In genomic region chr6:100195870-100196409, GRCm38 (mm10) we compare ENCODE assay signal across 8 mouse cellular contexts.
DNase-seq lines count a peak whose midpoint lies in the region; ATAC-seq lines count a peak whose summit lies in the region.

No protein-coding gene starts in this region.

- H3K9me3 ChIP-seq in kidney, embryonic 15.5 days (replicated peaks): no peaks in the 10 kb centered on the region
- no peaks in the 10 kb centered on the region for H3K9me3 ChIP-seq in lung, embryonic 16.5 days (ENCODE audit: control insufficient read depth, low read length)
- H3K9me3 ChIP-seq in stomach, embryonic 15.5 days: no peaks in the 10 kb centered on the region

- H3K27me3 ChIP-seq in kidney, embryonic 15.5 days: peaks cover 16% of the 10 kb centered on the region
- H3K27me3 ChIP-seq in lung, embryonic 16.5 days (ENCODE audit: control insufficient read depth, insufficient read depth, low read depth, low read length): no peaks in the 10 kb centered on the region
- no peaks in the 10 kb centered on the region for H3K27me3 ChIP-seq in stomach, embryonic 15.5 days (replicated peaks)

- no peak overlapping the region for H3K4me3 ChIP-seq in kidney, embryonic 15.5 days (replicated peaks)
- no peak overlapping the region for H3K4me3 ChIP-seq in lung, embryonic 16.5 days (ENCODE audit: low read length)
- H3K4me3 ChIP-seq in stomach, embryonic 15.5 days (replicated peaks): no peak overlapping the region

- WGBS in kidney, embryonic 15.5 days: 10% methylated on average over 7 of the region's 7 CpGs
- 10% methylated on average over 7 of the region's 7 CpGs for WGBS in lung, embryonic 16.5 days
- WGBS in stomach, embryonic 15.5 days: 24% methylated on average over 7 of the region's 7 CpGs

- H3K4me2 ChIP-seq in kidney, embryonic 15.5 days: no peak overlapping the region
- H3K4me2 ChIP-seq in lung, embryonic 16.5 days (ENCODE audit: low read depth, low read length): peak overlapping the region; percentile 21
- no peak overlapping the region for H3K4me2 ChIP-seq in stomach, embryonic 15.5 days

- DNase-seq in urinary bladder, postnatal 14 days (ENCODE audit: low spot score): peak; percentile 37
- DNase-seq in urinary bladder, postnatal 25 days (ENCODE audit: low spot score): no peak
- DNase-seq in heart, adult 9 months (ENCODE audit: low spot score in 2 of 2): peak; percentile 58 to 74
- DNase-seq in right cerebral cortex, postnatal 10 days (ENCODE audit: low spot score in 2 of 2): no peak
- no peak for DNase-seq in layer of hippocampus, adult 8-10 months (ENCODE audit: low spot score in 2 of 2)

- ATAC-seq in kidney, embryonic 15.5 days (replicated peaks; ENCODE audit: low FRiP score): peak; percentile 75
- peak; percentile 90 for ATAC-seq in lung, embryonic 16.5 days (ENCODE audit: low read depth)
- ATAC-seq in stomach, embryonic 15.5 days (ENCODE audit: insufficient read depth, low FRiP score, low read depth): peak; percentile 76

- no peak overlapping the region; the same call in 1 of the 2 replicates for H3K9ac ChIP-seq in kidney, embryonic 15.5 days
- H3K9ac ChIP-seq in lung, embryonic 16.5 days (ENCODE audit: low read length): no peak overlapping the region
- no peak overlapping the region for H3K9ac ChIP-seq in stomach, embryonic 15.5 days

- peak overlapping the region; percentile 74 for H3K27ac ChIP-seq in kidney, embryonic 15.5 days
- peak overlapping the region; percentile 95 for H3K27ac ChIP-seq in lung, embryonic 16.5 days (ENCODE audit: low read length)
- H3K27ac ChIP-seq in stomach, embryonic 15.5 days: peak overlapping the region; percentile 83

- H3K36me3 ChIP-seq in kidney, embryonic 15.5 days: no peaks in the 10 kb centered on the region
- no peaks in the 10 kb centered on the region for H3K36me3 ChIP-seq in lung, embryonic 16.5 days (ENCODE audit: control insufficient read depth, insufficient read depth, low read length)
- no peaks in the 10 kb centered on the region for H3K36me3 ChIP-seq in stomach, embryonic 15.5 days

- H3K4me1 ChIP-seq in kidney, embryonic 15.5 days: peaks cover 52% of the 10 kb centered on the region
- peaks cover 48% of the 10 kb centered on the region for H3K4me1 ChIP-seq in lung, embryonic 16.5 days (replicated peaks; ENCODE audit: control insufficient read depth, insufficient read depth, low read length)
- peaks cover 31% of the 10 kb centered on the region for H3K4me1 ChIP-seq in stomach, embryonic 15.5 days

Comparison
In these comparisons a context has a peak if more than half of its experiments do, and no peak if none do; other contexts are left out.
1. DNase-seq: peak in urinary bladder, postnatal 14 days (single experiment) and heart, adult 9 months (2 of 2); none in urinary bladder, postnatal 25 days (single experiment), right cerebral cortex, postnatal 10 days (0 of 2) and layer of hippocampus, adult 8-10 months (0 of 2).
2. Peak in every context shown above with its lines, with median percentiles within 50 percentile points of each other: ATAC-seq and H3K27ac ChIP-seq.